Mouse (Mus musculus) bone marrow, adult 2 months (tissue): ENCODE measurements around the gene Nlrc4. TPM values are rescaled to one million over a fixed set of nuclear protein-coding genes. Genes with fewer than 3 reads are reported as not detected.
A peak's percentile ranks its signal among the peaks of the same experiment; 100 is the strongest.

Experiments used
- H3K27ac ChIP-seq: fragments of 200-500 bp; 2 replicates; pipeline ENCODE4 v1.5.1; 2012; ENCODE audit warnings: low read depth, mild to moderate bottlenecking, control low read depth, inconsistent platforms, low read length; ENCODE audit not compliant: control insufficient read depth, poor library complexity, insufficient read depth
- H3K4me1 ChIP-seq: fragments of 200-500 bp; 2 replicates; pipeline ENCODE4 v1.6.1; 2011; ENCODE audit warnings: low read length; ENCODE audit not compliant: control insufficient read depth, insufficient read depth
- H3K4me3 ChIP-seq: fragments of 200-500 bp; replicated peaks from 2 replicates; pipeline ENCODE3; 2011; ENCODE audit warnings: mild to moderate bottlenecking, low read depth, low read length, control low read depth; ENCODE audit not compliant: control insufficient read depth
- CTCF ChIP-seq: fragments of 200-500 bp; IDR thresholded peaks from 2 replicates; pipeline ENCODE4 v1.5.1; 2011; ENCODE audit warnings: low read length, control low read depth; ENCODE audit not compliant: control insufficient read depth, insufficient read depth
- POLR2A ChIP-seq: fragments of 200-500 bp; IDR thresholded peaks from 2 replicates; pipeline ENCODE4 v1.6.1; 2011; ENCODE audit warnings: low read depth, mild to moderate bottlenecking, control low read depth, low read length, borderline replicate concordance; ENCODE audit not compliant: control insufficient read depth
- whole genome bisulfite sequencing: fragments of 180-500 bp; shearing (Covaris S2); methylation state at CpG from one replicate; pipeline ENCODE4 v1.1.7; 2018; 5-methylcytosine and 5-hydroxymethylcytosine counted together
- polyA plus RNA-seq: library from polyadenylated mRNA; stranded (reverse); fragments of >200 nt; gene quantifications from 2 replicates; pipeline ENCODE4 v1.2.4, GENCODE M21; 2011; ENCODE audit warnings: low replicate concordance; ENCODE audit not compliant: missing spikeins, insufficient read depth, insufficient read length

The Nlrc4 gene
- polyA plus RNA-seq: 0.95 and 4.1 TPM in 2 replicates

DNA sequence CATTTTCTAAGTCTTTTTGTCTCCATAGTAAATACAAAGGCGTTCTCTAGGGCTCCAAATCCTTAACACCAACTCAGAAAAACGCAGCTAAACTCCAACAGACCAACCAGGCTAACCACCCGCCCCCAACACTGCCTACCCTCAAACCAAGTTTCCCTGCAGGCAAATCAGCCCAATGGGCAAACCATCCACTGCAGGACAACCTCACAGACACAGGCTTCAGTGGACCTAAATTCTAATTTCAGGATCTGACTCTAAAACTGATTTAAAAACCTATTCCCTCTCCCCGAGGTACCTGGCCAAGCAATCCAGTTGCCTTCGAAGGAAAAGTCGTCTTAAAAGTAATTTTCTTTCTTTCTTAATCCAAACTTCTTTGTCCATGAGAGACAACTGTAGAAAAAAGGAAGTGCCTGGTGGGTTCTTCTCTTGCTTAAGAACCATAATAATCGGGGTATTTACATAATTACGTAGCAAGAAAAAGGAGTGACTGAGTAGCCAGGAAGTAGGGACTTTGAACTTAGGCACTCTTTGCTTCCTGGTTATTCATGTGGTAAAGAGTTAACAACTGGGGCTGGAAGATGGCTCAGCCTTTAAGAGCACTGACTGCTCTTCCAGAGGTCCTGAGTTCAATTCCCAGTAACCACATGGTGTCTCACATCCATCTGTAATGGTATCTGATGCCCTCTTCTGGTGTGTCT is at the start of gene Nlrc4:
TSS of gene Nlrc4 (minus strand) at position 432 of the 698 bp plus-strand sequence.
- peak within 1 kb of the TSS; percentile 30; the same call in 1 of the 2 replicates for H3K27ac ChIP-seq
- H3K4me1 ChIP-seq: peaks cover 3% of the 10 kb centered on the region
- 20% methylated on average over 8 of the region's 8 CpGs for WGBS
- no peak for TF ChIP-seq CTCF
- TF ChIP-seq POLR2A: no peak
- peak within 1 kb of the TSS; percentile 59 for H3K4me3 ChIP-seq

DNA sequence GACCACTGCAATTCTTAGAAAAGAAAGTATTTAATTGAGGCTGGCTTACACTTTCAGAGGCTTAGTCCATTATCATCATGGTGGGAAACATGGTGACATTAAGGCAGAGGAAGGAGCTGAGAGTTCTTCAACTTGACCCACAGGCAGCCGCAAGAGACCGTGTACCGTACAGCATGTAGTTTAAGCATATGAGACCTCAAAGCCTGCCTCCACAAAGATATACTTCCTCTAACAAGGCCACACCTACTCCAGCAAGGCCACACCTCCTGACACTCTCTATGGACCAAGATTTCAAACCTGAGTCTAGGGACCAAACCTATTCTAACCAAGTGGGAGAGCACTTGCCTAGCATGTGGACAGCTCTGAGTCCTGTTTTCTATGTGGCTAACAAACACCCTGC is 49.7 kb upstream of the Nlrc4 start:
- Histone ChIP-seq H3K4me1 (no peaks in the 10 kb centered on the region), H3K4me3 (no peak overlapping the region), H3K27ac (no peak overlapping the region)
- no peak for TF ChIP-seq CTCF
- no peak for TF ChIP-seq POLR2A
- WGBS: 9% methylated on average over 3 of the region's 3 CpGs

DNA sequence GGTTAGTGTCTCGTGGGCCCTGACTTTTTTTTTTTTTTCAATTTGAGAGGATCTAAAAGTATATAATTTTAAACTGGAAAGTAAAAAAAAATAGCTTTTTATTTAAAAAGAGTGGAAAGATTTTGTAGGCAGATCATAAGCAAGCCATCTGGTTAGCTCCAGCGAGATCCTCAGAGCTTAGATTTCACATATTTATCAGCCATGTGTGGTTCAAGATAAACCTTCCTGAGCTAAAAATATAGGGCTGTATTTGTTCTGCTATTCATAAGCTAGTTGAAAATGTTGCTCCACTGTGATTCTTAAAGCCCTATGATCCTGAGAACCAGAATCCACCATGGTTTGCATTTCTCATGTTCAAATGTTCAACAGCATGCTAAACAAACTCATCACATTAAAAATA is 49.0 kb upstream of the Nlrc4 start:
- Histone ChIP-seq H3K4me1 (no peaks in the 10 kb centered on the region), H3K4me3 (no peak overlapping the region), H3K27ac (no peak overlapping the region)
- WGBS: 47% methylated on average over 2 of the region's 2 CpGs
- TF ChIP-seq POLR2A (no peak), CTCF (no peak)

DNA sequence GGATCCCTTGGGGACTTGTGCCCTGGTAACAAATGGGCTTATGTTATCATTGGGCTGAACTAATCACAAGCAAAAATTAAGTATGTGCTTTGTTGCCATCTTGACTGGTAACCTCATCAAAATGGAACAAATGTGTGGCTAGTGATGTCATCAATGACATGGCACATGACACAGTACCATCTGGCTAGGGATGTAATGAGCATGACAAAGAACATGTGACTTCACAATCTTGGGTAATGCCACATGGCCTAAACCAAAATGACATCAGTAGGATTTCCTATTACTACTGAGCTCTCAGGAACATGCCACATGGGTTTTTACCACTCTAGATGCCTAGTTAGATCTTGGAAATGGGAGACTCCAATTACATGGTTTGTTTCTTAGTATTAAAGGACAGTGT is 42.1 kb upstream of the Nlrc4 start:
- H3K4me1 ChIP-seq: no peaks in the 10 kb centered on the region
- H3K4me3 ChIP-seq: no peak overlapping the region
- H3K27ac ChIP-seq: no peak overlapping the region
- TF ChIP-seq POLR2A: no peak
- TF ChIP-seq CTCF: no peak

DNA sequence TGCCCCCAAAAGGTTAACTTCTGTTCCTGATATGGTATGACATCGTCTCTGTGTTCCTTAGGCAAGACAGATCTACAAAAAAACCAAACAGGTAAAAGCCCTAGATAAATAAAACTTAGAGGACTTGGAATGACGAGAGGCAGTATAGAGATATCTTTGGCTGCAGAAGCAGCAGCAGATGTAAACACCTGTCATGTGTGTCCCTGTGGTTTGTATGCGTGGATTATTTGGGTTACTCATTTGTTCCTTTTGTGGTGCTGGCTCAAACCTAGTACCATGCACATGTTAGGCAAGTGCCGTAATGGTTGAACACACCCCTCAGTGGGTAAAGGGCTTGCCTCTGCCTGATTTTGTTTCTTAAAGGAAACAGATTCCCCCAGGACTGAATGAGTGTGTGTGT is 41.3 kb upstream of the Nlrc4 start:
- no peak overlapping the region for H3K27ac ChIP-seq
- H3K4me3 ChIP-seq: no peak overlapping the region
- 86% methylated on average over 4 of the region's 4 CpGs for WGBS

DNA sequence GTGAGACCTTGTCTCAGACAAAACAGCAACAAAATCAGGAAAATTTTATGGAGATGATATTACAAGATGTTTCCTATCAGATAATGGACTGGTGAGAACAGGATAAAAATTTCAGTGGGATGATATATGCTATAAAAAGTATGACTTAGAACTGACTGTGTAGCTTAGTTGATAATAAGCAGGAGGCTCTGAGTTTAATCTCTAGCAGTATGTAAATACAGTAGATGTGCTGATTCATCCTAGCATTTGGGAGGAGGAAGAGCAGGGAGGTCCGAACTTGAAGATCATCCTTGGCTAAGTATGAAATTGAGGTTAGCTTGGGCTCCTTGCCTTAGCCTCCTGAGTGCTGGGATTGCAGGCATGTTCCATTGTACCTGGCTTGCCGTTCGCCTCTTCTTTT is 32.6 kb upstream of the Nlrc4 start:
- WGBS: 70% methylated on average over 3 of the region's 3 CpGs
- Histone ChIP-seq H3K27ac (no peak overlapping the region), H3K4me1 (no peaks in the 10 kb centered on the region; the same call in 1 of the 2 replicates), H3K4me3 (peak overlapping the region; percentile 52)
- TF ChIP-seq CTCF (no peak), POLR2A (no peak)

More for the DNA sequence above, 41.3 kb upstream of the Nlrc4 start:
- no peaks in the 10 kb centered on the region for H3K4me1 ChIP-seq
- TF ChIP-seq CTCF: no peak
- TF ChIP-seq POLR2A: no peak

DNA sequence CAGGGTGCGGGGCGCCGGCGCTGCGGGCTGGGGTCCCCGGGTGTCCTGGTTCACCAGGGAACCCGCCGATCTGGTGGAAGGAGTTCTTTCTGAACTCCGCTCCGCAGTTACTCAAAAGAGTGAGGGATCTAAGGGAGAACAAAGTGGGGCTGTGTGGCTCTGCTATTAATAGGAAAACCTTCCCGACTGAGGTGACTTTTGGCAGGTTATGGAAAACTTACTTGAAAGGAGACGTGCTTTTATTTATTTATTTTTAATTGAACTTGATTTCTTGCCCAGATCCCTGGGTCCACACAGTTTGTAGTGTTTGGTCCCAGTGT is 30.9 kb upstream of the Nlrc4 start:
- WGBS: under 1% methylated on average over 12 of the region's 12 CpGs
- no peak for TF ChIP-seq CTCF
- TF ChIP-seq POLR2A: no peak
- Histone ChIP-seq H3K4me1 (no peaks in the 10 kb centered on the region; the same call in 1 of the 2 replicates), H3K4me3 (peak overlapping the region; percentile 88), H3K27ac (peak overlapping the region; percentile 99)

DNA sequence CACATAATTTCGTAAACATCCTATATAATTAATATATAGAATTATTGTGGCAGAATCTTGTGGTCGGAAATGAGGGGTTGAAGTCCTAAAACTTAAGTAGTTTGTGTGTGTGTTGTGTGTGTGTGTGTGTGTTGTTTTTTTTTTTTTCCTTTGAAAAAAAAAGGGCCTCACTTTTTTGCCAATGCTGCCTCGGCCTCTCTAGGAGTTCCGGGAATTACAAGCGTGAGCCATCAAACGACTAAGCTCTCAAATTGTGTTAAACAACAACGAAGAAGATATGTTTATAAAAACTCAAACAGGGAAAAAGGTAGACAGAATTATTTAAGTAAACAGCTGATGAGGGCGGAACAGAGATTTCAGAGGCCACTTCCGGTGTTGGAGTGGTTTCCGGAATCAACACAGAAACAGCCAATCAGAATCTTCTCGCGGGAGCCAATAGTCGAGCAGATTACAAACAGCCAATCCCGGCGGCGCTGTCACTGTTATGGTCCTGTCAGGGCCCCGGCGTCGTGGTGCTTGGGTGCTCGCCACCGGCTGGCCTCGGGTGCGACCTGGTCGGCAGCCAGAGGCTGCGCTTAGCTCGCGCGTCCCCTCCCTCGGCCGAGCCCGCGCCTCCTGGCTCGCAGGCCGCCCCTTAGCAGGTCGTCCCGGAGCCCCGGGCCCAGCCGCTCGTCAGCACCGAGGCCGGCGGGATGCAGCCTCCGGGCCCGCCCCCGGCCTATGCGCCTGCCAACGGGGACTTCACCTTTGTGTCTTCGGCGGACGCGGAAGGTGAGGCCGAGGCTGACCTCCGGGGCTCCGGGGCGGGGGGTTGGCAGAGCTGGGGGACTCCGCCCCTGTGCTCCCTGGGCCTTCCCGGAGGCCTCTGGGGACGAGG is 30.3 kb upstream of the Nlrc4 start, which contains the start of gene Yipf4:
TSS of gene Yipf4 (plus strand) at position 470 of the 877 bp plus-strand sequence.
- H3K4me1 ChIP-seq: no peaks in the 10 kb centered on the region; the same call in 1 of the 2 replicates
- peak within 1 kb of the TSS; percentile 99 for H3K27ac ChIP-seq
- peak; percentile 97 for TF ChIP-seq POLR2A
- TF ChIP-seq CTCF: no peak
- H3K4me3 ChIP-seq: peak within 1 kb of the TSS; percentile 88
- WGBS: 4% methylated on average over 55 of the region's 58 CpGs
